Mouse (Mus musculus): ENCODE measurements at regions not wholly inside any gene's neighbourhood (a gene's known extent, or its start where the extent isn't known, plus 50 kb on each side); places are given as distances from the start of the nearest gene placed in this dataset.

DNA sequence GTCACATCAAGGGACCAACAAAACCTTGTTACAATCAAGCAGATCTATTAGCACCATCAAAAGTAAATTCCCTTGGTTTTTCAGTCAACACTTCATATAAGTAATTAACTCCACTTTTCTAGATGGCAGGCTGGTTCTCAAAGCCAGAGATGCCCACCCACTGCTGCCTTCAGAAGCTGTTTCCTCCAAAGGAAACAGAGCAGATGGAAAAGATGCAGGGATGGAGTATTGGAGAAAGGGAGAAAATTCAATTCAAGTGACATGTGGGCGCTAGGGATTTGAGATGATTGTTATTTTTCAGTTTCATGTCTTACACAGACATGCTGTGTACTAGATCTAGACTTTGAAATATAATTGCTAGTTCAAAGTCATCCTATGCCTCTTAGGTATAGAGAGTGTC lies 705.1 kb downstream of the Edem1 start:
- DNase-seq = no peak

DNA sequence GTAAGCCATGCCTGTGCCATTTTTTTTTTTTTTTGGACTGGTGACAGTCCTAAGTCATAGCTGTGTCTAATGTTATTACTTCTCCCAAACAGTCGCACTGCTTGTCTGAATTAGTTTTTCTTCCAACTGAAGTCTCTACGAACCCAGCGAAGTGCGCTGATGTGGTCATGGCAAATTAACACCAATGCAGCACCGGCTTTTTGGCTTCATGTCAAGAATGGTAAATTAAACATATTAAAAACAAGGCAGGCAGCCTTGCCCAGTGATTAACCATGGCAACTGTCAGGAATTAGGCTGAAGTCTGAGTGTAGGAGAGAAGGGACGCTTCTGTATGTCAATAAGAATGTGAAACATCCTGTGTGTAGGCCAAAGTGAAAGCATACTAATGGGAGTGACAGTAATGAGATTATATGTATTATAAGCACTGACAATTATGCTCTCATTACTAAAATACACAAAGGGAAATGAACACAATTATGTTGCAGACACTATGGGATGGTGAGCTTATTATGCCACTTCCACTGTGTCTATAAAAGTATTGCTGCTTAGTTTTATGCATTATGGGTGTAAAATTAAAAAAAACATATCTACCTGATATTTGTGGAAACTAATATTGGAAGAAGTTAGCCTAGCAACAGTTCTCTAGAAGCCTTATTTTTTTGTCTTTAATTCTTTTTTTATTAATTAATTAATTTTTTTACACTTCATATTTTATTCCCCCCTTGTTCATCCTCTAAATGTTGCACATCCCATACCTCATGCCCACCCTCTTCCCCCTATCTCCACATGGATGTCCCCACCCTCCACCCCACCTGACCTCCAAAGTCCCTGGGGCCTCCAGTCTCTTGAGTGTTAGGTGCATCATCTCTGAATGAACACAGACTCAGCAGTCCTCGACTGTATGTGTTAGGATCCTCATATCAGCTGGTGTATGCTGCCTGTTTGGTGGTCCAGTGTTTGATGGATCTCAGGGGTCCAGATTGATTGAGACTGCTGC lies 714.8 kb downstream of the Edem1 start:
- peak; percentile 32 for DNase-seq

DNA sequence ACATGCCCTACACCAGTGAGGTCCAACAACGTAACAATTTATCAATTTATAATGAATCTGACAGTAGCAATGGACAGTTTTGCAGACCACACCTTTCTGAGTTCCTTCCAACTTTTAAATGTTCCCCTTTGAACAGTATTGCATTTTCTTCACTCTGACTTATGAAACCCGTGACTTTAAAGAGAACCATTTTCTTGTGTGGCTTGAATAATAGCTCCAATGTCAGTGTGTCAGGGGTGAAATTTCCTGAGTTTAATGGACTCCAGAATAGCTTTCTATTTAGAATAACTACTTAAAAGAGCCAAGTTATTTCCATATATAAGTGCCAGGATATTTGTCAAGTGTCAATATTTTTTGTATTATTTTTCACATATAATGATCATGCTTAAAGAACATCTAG lies 723.9 kb downstream of the Edem1 start:
- no peak for DNase-seq
